In the genomic region with DNA sequence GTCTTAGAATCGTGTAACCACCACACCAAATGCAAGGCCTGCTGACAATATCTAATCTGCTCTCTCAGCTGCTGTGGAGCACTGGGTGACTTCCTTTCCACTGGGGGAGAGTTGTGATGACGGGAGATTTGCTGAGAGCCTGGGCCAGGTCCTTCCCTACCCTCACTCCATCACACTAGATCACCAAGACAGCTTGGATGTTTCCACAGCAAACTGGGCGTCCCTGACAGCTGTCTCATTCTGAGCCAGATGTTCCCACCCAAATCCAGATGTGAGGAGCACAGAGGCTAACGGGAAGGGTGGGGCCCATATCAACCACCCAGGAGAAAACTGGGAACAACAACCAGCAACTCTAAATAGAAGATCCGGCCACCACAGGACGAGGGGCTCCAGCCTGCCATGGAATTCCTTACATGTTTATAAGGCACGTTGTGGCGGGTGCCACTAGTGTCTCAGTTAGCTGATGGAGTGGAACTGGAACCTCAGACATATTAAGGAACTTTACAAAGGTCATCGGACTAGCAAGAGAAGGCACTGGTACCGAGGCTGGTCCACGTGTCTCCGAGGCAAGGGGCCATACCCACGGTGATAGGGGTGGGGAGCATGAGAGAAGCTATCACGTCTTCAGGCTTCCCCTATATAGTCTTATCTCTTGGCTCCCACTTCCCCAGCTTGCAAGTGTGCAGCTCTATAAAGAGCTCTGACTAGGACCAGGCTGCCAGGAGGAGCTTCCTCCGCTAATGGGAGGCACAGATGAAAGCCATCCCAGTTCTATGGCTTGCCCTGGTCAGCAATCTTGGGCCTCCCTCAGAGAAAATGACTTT, we compare ENCODE assay signal across 8 mouse cellular contexts. TPM values are rescaled to one million over a fixed set of nuclear protein-coding genes. Genes with fewer than 3 reads are reported as not detected.
DNase-seq lines count a peak whose midpoint lies in the region; ATAC-seq and TF ChIP-seq lines count a peak whose summit lies in the region.

No protein-coding gene starts in this region.

- peaks cover 9% of the 10 kb centered on the region for H3K36me3 ChIP-seq in limb, embryonic 13.5 days
- peaks cover 11% of the 10 kb centered on the region for H3K36me3 ChIP-seq in neural tube, embryonic 13.5 days

- 0 out of 2 replicates have a peak overlapping the region, but pooled peaks have one; percentile 10 for H3K27ac ChIP-seq in layer of hippocampus, adult 2 months
- H3K27ac ChIP-seq in limb, embryonic 13.5 days, result no peak overlapping the region
- no peak overlapping the region for H3K27ac ChIP-seq in neural tube, embryonic 13.5 days (replicated peaks)

- no peaks in the 10 kb centered on the region for H3K9me3 ChIP-seq in limb, embryonic 13.5 days
- no peaks in the 10 kb centered on the region for H3K9me3 ChIP-seq in neural tube, embryonic 13.5 days

- no peak for TF ChIP-seq CTCF in layer of hippocampus, adult 2 months (conservative IDR thresholded peaks at IDR 0.05)

- H3K9ac ChIP-seq in limb, embryonic 13.5 days, result peak overlapping the region; percentile 62; the same call in 1 of the 2 replicates
- peak overlapping the region; percentile 44 for H3K9ac ChIP-seq in neural tube, embryonic 13.5 days

- H3K27me3 ChIP-seq in limb, embryonic 13.5 days, result peaks cover 10% of the 10 kb centered on the region
- H3K27me3 ChIP-seq in neural tube, embryonic 13.5 days, result peaks cover 12% of the 10 kb centered on the region

- DNase-seq in layer of hippocampus, adult 2 months (ENCODE audit: low spot score in 2 of 2), result no peak
- no peak for DNase-seq in layer of hippocampus, adult 9-10 months (ENCODE audit: low spot score)
- DNase-seq in heart, adult 9 months (ENCODE audit: low spot score in 2 of 2), result peak; percentile 77 to 83
- DNase-seq in ovary, postnatal 10 days (ENCODE audit: low spot score), result no peak
- DNase-seq in urinary bladder, postnatal 25 days (ENCODE audit: low spot score), result no peak
- DNase-seq in right cerebral cortex, adult 2 months (ENCODE audit: low spot score in 2 of 2), result no peak

- peaks cover 21% of the 10 kb centered on the region for H3K4me1 ChIP-seq in limb, embryonic 13.5 days
- peaks cover 36% of the 10 kb centered on the region for H3K4me1 ChIP-seq in neural tube, embryonic 13.5 days (replicated peaks)

- H3K4me2 ChIP-seq in limb, embryonic 13.5 days (replicated peaks), result peak overlapping the region; percentile 36
- peak overlapping the region; percentile 82 for H3K4me2 ChIP-seq in neural tube, embryonic 13.5 days

- H3K4me3 ChIP-seq in layer of hippocampus, adult 2 months, result no peak overlapping the region; the same call in 1 of the 2 replicates
- H3K4me3 ChIP-seq in limb, embryonic 13.5 days, result no peak overlapping the region
- H3K4me3 ChIP-seq in neural tube, embryonic 13.5 days, result peak overlapping the region; percentile 12

- no peak for ATAC-seq in limb, embryonic 13.5 days (ENCODE audit: low FRiP score, low read depth)
- no peak for ATAC-seq in neural tube, embryonic 13.5 days (ENCODE audit: low read depth)

- WGBS in limb, embryonic 13.5 days, result 70% methylated on average over 15 of the region's 15 CpGs
- 83% methylated on average over 15 of the region's 15 CpGs for WGBS in neural tube, embryonic 13.5 days

RNA-seq across cellular contexts. Expression of a gene that starts 2.3 kb away (rescaled TPM):
- 1 to 10 TPM; 3.4 to 3.8 TPM for total RNA-seq in layer of hippocampus, adult 2 months (2021)
- polyA plus RNA-seq in limb, embryonic 13.5 days (2015; fragmentation: Nextera tagmentation; extraction: Ambion mirVana), result 4.7 and 5.3 TPM in 2 replicates
- polyA plus RNA-seq in neural tube, embryonic 13.5 days (2015; fragmentation: Nextera tagmentation; extraction: Ambion mirVana), result 11.8 and 13.5 TPM in 2 replicates

RNA-seq across cellular contexts. Expression of a gene that starts 9.5 kb away (rescaled TPM):
- 10 to 100 TPM; 94.1 to 95.3 TPM for total RNA-seq in layer of hippocampus, adult 2 months (2021)
- 174 and 185 TPM in 2 replicates for polyA plus RNA-seq in limb, embryonic 13.5 days (2015; fragmentation: Nextera tagmentation; extraction: Ambion mirVana)
- polyA plus RNA-seq in neural tube, embryonic 13.5 days (2015; fragmentation: Nextera tagmentation; extraction: Ambion mirVana), result 117 and 135 TPM in 2 replicates

RNA-seq across cellular contexts. Expression of a gene that starts 28.4 kb away (rescaled TPM):
- total RNA-seq in layer of hippocampus, adult 2 months (2021), result 1 to 10 TPM; 2.5 to 3.2 TPM
- 4.7 and 5.5 TPM in 2 replicates for polyA plus RNA-seq in limb, embryonic 13.5 days (2015; fragmentation: Nextera tagmentation; extraction: Ambion mirVana)
- polyA plus RNA-seq in neural tube, embryonic 13.5 days (2015; fragmentation: Nextera tagmentation; extraction: Ambion mirVana), result 11.1 and 11.4 TPM in 2 replicates

RNA-seq across cellular contexts. Expression of a gene that starts 41.7 kb away (rescaled TPM):
- total RNA-seq in layer of hippocampus, adult 2 months (2021), result 1 to 10 TPM; 6.2 to 6.6 TPM
- polyA plus RNA-seq in limb, embryonic 13.5 days (2015; fragmentation: Nextera tagmentation; extraction: Ambion mirVana), result 70.9 and 75.7 TPM in 2 replicates
- 20.8 and 24.8 TPM in 2 replicates for polyA plus RNA-seq in neural tube, embryonic 13.5 days (2015; fragmentation: Nextera tagmentation; extraction: Ambion mirVana)

RNA-seq across cellular contexts. Expression of a gene that starts 44.7 kb away (rescaled TPM):
- 1 to 10 TPM; 3.5 to 3.6 TPM for total RNA-seq in layer of hippocampus, adult 2 months (2021)
- polyA plus RNA-seq in limb, embryonic 13.5 days (2015; fragmentation: Nextera tagmentation; extraction: Ambion mirVana), result 2.3 and 2.4 TPM in 2 replicates
- 1.6 and 2.3 TPM in 2 replicates for polyA plus RNA-seq in neural tube, embryonic 13.5 days (2015; fragmentation: Nextera tagmentation; extraction: Ambion mirVana)

Comparison
In these comparisons a context has a peak if more than half of its experiments do, and no peak if none do; other contexts are left out.
1. DNase-seq: peak in heart, adult 9 months (2 of 2); none in layer of hippocampus, adult 2 months (0 of 2), layer of hippocampus, adult 9-10 months (single experiment), ovary, postnatal 10 days (single experiment), urinary bladder, postnatal 25 days (single experiment) and right cerebral cortex, adult 2 months (0 of 2).